Mouse (Mus musculus) gastrocnemius, postnatal 4 days (tissue): ENCODE results near the gene Tmem53. TPM values are rescaled to one million over a fixed set of nuclear protein-coding genes. Genes with fewer than 3 reads are reported as not detected.
A peak's percentile ranks its signal among the peaks of the same experiment; 100 is the strongest.

Experiments used
- DNase-seq, 2 experiments: peaks; one replicate each; pipeline ENCODE4 v3.0.0; 2021 to 2022; ENCODE audit warnings: low spot score in 2 of 2, mixed read lengths in 2 of 2
- total RNA-seq, 2 experiments: library from RNA; stranded (reverse); gene quantifications; 2 replicates each; pipeline ENCODE4 v1.2.3; 2021

Gene Tmem53
- total RNA-seq, 2 experiments from 2014 or later: 11.5 to 13.8 TPM

DNA sequence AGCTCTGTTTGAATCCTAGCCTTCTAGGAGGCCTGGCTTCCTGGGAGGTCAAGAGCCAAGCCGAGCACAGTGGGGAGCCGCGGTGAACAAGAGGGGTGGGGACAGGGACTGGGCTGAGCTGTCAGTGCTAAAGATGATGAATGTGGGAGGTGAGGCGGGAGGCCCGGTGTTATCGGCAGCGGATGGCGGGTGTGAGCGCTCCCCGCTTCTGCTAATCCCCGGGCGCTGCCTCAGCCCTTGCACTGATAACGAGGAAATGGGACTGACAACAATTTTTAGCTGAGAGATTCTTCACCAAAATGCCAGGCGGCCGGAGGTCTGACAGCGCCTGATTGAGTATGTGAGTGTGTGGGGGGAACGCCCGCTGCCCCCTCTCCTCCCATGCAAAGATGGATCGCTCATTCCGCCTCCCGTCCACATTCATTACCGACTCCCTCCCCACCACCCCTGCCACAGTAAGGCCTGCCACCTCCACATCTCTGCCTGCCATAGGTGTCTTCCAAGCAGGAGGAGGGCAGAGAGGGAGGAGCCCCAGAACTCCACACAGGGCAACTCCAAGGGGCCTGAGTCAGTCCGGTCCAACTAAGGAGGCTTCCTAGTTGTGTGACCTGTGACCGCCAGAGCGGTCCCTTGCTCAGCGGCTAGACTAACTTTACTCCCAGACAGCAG, 60.8 kb downstream of the Tmem53 start:
- DNase-seq: no peak

DNA sequence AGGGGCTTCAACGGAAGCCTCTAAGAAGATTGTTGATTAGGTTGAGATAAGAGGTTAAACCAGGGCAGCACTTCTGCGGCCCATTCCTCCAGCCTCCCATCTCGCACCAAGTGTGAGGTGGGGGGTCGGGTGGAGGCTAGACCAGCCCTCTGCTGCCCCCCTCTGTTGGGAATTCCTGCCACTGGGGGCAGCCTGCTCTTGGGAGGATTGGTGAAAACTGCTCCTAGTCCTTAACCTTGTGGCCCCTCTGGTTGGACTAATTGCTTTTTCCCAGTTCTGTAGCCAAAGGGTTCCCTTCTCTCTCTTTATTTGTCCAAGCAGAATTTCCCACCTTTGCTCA, 61.3 kb downstream of the Tmem53 start:
- DNase-seq: no peak

DNA sequence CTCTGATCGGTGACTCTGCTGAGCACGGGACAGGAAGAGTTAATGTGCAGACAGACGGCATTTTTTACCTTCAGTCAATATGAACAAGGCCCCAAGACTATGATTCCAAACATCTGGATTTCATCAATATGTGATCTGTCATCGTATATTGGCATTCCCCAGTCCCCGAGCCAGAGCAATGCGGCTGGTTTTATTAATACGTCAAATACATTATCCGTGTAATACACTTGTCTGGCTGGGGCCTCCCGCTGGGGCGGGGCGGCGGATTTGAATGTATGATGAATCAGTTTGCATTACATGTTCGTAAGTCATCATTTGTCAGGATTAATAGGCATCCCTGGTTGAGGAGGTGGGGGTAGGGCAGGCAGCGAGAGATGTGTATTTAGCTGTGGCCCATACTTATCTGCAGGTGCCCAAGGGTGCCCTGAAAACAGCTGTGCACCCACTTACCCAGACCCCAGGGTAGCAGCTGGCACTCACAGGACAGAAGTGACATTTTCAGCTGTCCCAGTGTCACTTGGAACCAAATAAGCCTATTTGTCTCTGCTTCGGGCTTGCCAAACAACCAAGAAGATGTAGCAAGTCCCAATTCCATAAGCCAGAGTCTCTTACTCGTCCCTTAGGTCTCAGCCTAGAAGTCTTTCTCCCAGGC, 63.2 kb downstream of the Tmem53 start:
- no peak for DNase-seq

GRCm38 (mm10) chr4:117316800-117317199, 65.0 kb downstream of the Tmem53 start:
- no peak for DNase-seq

GRCm38 (mm10) chr4:117317701-117318190, 66.0 kb downstream of the Tmem53 start:
- DNase-seq: peak in 1 of 2 experiments; percentile 33

Other genes starting within 250 kb of the Tmem53 start
- 10 to 100 TPM; 25.1 to 28.3 TPM for gene Eif2b3, start 232.5 kb upstream of the Tmem53 start, total RNA-seq
- 10 to 100 TPM; 10.4 to 12.8 TPM for gene Ptch2, start 155.9 kb upstream of the Tmem53 start, total RNA-seq
- 1 to 10 TPM; 6.2 to 8.8 TPM for gene Btbd19, start 126.2 kb upstream of the Tmem53 start, total RNA-seq
- under 1 TPM in 1 of 2 experiments, not detected in 1; 0.47 TPM for gene Tctex1d4, start 125.2 kb upstream of the Tmem53 start, total RNA-seq
- gene Plk3, start 118.0 kb upstream of the Tmem53 start, total RNA-seq: 1 to 10 TPM; 2.3 to 3.6 TPM
- gene Rps8, start 95.7 kb upstream of the Tmem53 start, total RNA-seq: 1,000 to 10,000 TPM; 1,262 to 1,321 TPM
- 10 to 100 TPM in 1 of 2 experiments, 1 to 10 TPM in 1; 9.6 to 10.9 TPM for gene Kif2c, start 69.3 kb upstream of the Tmem53 start, total RNA-seq
- not detected for gene Armh1, start 174 bp downstream of the Tmem53 start, total RNA-seq
- 10 to 100 TPM; 65.9 to 69.9 TPM for gene Rnf220, start 245.1 kb downstream of the Tmem53 start, total RNA-seq